Mouse (Mus musculus): ENCODE measurements at regions not wholly inside any gene's neighbourhood (a gene's known extent, or its start where the extent isn't known, plus 50 kb on each side); places are given as distances from the start of the nearest gene placed in this dataset.
A peak's percentile ranks its signal among the peaks of the same experiment; 100 is the strongest.

GRCm38 (mm10) chr6:44092336-44092735, 426.3 kb upstream of the Tpk1 start:
- H3K4me2 ChIP-seq: no peak overlapping the region
- WGBS: 49% methylated on average over 2 of the region's 2 CpGs
- no peak overlapping the region for H3K4me3 ChIP-seq
- no peak for ATAC-seq
- H3K9me3 ChIP-seq (replicated peaks): no peaks in the 10 kb centered on the region
- H3K27ac ChIP-seq: no peak overlapping the region
- no peaks in the 10 kb centered on the region for H3K27me3 ChIP-seq
- no peaks in the 10 kb centered on the region for H3K4me1 ChIP-seq
- H3K9ac ChIP-seq: no peak overlapping the region
- no peaks in the 10 kb centered on the region for H3K36me3 ChIP-seq (ENCODE audit: poor library complexity, severe bottlenecking)

GRCm38 (mm10) chr6:44081922-44082552, 416.0 kb upstream of the Tpk1 start:
- no peaks in the 10 kb centered on the region for H3K36me3 ChIP-seq (ENCODE audit: poor library complexity, severe bottlenecking)
- ATAC-seq: peak; percentile 67; the same call in 1 of the 2 replicates
- H3K27ac ChIP-seq: no peak overlapping the region
- 86% methylated on average over 2 of the region's 2 CpGs for WGBS
- H3K9me3 ChIP-seq (replicated peaks): no peaks in the 10 kb centered on the region
- H3K27me3 ChIP-seq: no peaks in the 10 kb centered on the region
- H3K4me2 ChIP-seq: no peak overlapping the region
- 0 out of 2 replicates have a peak, but pooled peaks cover 5% of the 10 kb centered on the region for H3K4me1 ChIP-seq
- H3K9ac ChIP-seq: no peak overlapping the region
- no peak overlapping the region for H3K4me3 ChIP-seq

GRCm38 (mm10) chr6:44073124-44073523, 407.0 kb upstream of the Tpk1 start:
- H3K27ac ChIP-seq: no peak overlapping the region
- peak; percentile 41; the same call in 1 of the 2 replicates for ATAC-seq
- no peaks in the 10 kb centered on the region for H3K36me3 ChIP-seq (ENCODE audit: poor library complexity, severe bottlenecking)
- H3K9ac ChIP-seq: no peak overlapping the region
- H3K9me3 ChIP-seq (replicated peaks): no peaks in the 10 kb centered on the region
- no peak overlapping the region for H3K4me3 ChIP-seq
- H3K4me1 ChIP-seq: no peaks in the 10 kb centered on the region
- H3K4me2 ChIP-seq: no peak overlapping the region
- WGBS: 92% methylated on average over 1 of the region's 1 CpGs
- H3K27me3 ChIP-seq: no peaks in the 10 kb centered on the region

- Histone ChIP-seq H3K36me3 (ENCODE audit: poor library complexity, severe bottlenecking) (no peaks in the 10 kb centered on the region), H3K4me3 (no peak overlapping the region), H3K4me2 (no peak overlapping the region), H3K27ac (no peak overlapping the region), H3K9me3 (replicated peaks) (no peaks in the 10 kb centered on the region), H3K27me3 (no peaks in the 10 kb centered on the region), H3K4me1 (no peaks in the 10 kb centered on the region), H3K9ac (no peak overlapping the region)
- WGBS: 92% methylated on average over 1 of the region's 1 CpGs
- no peak for ATAC-seq
Observed at GRCm38 (mm10) chr6:44067841-44068240, 401.8 kb upstream of the Tpk1 start.
